Mouse (Mus musculus) small intestine, adult 2 months (tissue): ENCODE data around the gene Aven. TPM values are rescaled to one million over a fixed set of nuclear protein-coding genes. Genes with fewer than 3 reads are reported as not detected.
A peak's percentile ranks its signal among the peaks of the same experiment; 100 is the strongest.

Experiments used
- H3K27ac ChIP-seq: fragments of 200-500 bp; 2 replicates; pipeline ENCODE4 v1.5.1; 2012; ENCODE audit warnings: low read depth, low read length, control low read depth, inconsistent platforms; ENCODE audit not compliant: insufficient read depth
- H3K27me3 ChIP-seq: fragments of 200-500 bp; 2 replicates; pipeline ENCODE4 v1.6.1; 2012; ENCODE audit warnings: mild to moderate bottlenecking, moderate library complexity, low read length, inconsistent platforms; ENCODE audit not compliant: control insufficient read depth, insufficient read depth
- H3K36me3 ChIP-seq: fragments of 200-500 bp; 2 replicates; pipeline ENCODE4 v1.6.1; 2012; ENCODE audit warnings: mild to moderate bottlenecking, low read length, control low read depth, inconsistent platforms; ENCODE audit not compliant: control insufficient read depth, insufficient read depth
- H3K4me1 ChIP-seq: fragments of 200-500 bp; 2 replicates; pipeline ENCODE4 v1.6.1; 2012; ENCODE audit warnings: low read length, inconsistent platforms, mixed read lengths; ENCODE audit not compliant: control insufficient read depth, insufficient read depth, insufficient read length
- H3K4me3 ChIP-seq: fragments of 200-500 bp; 2 replicates; pipeline ENCODE4 v1.5.1; 2012; ENCODE audit warnings: low read depth, mild to moderate bottlenecking, control low read depth, inconsistent platforms, low read length, moderate library complexity
- CTCF ChIP-seq: fragments of 200-500 bp; IDR thresholded peaks from 2 replicates; pipeline ENCODE4 v1.5.1; 2012; ENCODE audit warnings: low read depth, mild to moderate bottlenecking, control low read depth, inconsistent platforms, low read length, moderate library complexity, mixed read lengths; ENCODE audit not compliant: insufficient replicate concordance, insufficient read length; ENCODE audit errors: extremely low read depth
- POLR2A ChIP-seq: fragments of 200-500 bp; IDR thresholded peaks from 2 replicates; pipeline ENCODE4 v1.6.1; 2012; ENCODE audit warnings: low read depth, mild to moderate bottlenecking, control low read depth, inconsistent platforms, low read length, moderate library complexity
- WGBS: fragments of 180-500 bp; shearing (Covaris S2); methylation state at CpG from one replicate; pipeline ENCODE4 v1.1.7; 2018; 5-methylcytosine and 5-hydroxymethylcytosine counted together
- polyA plus RNA-seq: library from polyadenylated mRNA; depleted of rRNA; stranded (reverse); fragments of >200 nt; gene quantifications from 2 replicates; pipeline ENCODE4 v1.2.3, GENCODE M21; 2012

Aven gene
- polyA plus RNA-seq, 1 experiment, result 2.2 TPM

- TF ChIP-seq CTCF, result no peak
- H3K27me3 ChIP-seq, result no peaks in the 10 kb centered on the region
- H3K36me3 ChIP-seq, result no peaks in the 10 kb centered on the region
- no peak overlapping the region for H3K27ac ChIP-seq
- peaks cover 2% of the 10 kb centered on the region for H3K4me1 ChIP-seq
- WGBS, result 53% methylated on average over 5 of the region's 5 CpGs
- H3K4me3 ChIP-seq, result no peak overlapping the region
Measured at GRCm38 (mm10) chr2:112491629-112492028, 1.1 kb upstream of the Aven start.

- no peak for TF ChIP-seq CTCF
- TF ChIP-seq POLR2A, result no peak
- Histone ChIP-seq H3K27ac (peak overlapping the region; percentile 82), H3K27me3 (no peaks in the 10 kb centered on the region), H3K4me3 (peak overlapping the region; percentile 83), H3K36me3 (no peaks in the 10 kb centered on the region), H3K4me1 (peaks cover 2% of the 10 kb centered on the region)
- 4% methylated on average over 9 of the region's 9 CpGs for WGBS
Measured at GRCm38 (mm10) chr2:112492431-112492855, 321 bp upstream of the Aven start.

GRCm38 (mm10) chr2:112493539-112494260 is 936 bp downstream of the Aven start:
- Histone ChIP-seq H3K27ac (peak overlapping the region; percentile 50), H3K27me3 (no peaks in the 10 kb centered on the region)

GRCm38 (mm10) chr2:112497851-112498250 is 5.1 kb downstream of the Aven start:
- H3K36me3 ChIP-seq, result no peaks in the 10 kb centered on the region
- WGBS, result 71% methylated on average over 7 of the region's 7 CpGs
- no peaks in the 10 kb centered on the region for H3K4me1 ChIP-seq
- H3K27me3 ChIP-seq, result no peaks in the 10 kb centered on the region
- H3K27ac ChIP-seq, result no peak overlapping the region
- TF ChIP-seq CTCF (no peak), POLR2A (no peak)
- no peak overlapping the region for H3K4me3 ChIP-seq

More at GRCm38 (mm10) chr2:112493539-112494260, 936 bp downstream of the Aven start:
- Histone ChIP-seq H3K4me3 (peak overlapping the region; percentile 83), H3K4me1 (peaks cover 2% of the 10 kb centered on the region), H3K36me3 (no peaks in the 10 kb centered on the region)
- TF ChIP-seq CTCF (no peak), POLR2A (no peak)
- 26% methylated on average over 11 of the region's 11 CpGs for WGBS

- no peaks in the 10 kb centered on the region for H3K4me1 ChIP-seq
- H3K27me3 ChIP-seq, result no peaks in the 10 kb centered on the region
- H3K27ac ChIP-seq, result no peak overlapping the region
- TF ChIP-seq POLR2A, result no peak
- peak; percentile 55; the same call in 1 of the 2 replicates for TF ChIP-seq CTCF
- no peaks in the 10 kb centered on the region for H3K36me3 ChIP-seq
- 13% methylated on average over 6 of the region's 6 CpGs for WGBS
- no peak overlapping the region for H3K4me3 ChIP-seq
Measured at GRCm38 (mm10) chr2:112501209-112501608, 8.4 kb downstream of the Aven start.

- H3K36me3 ChIP-seq, result no peaks in the 10 kb centered on the region
- 81% methylated on average over 6 of the region's 6 CpGs for WGBS
- no peaks in the 10 kb centered on the region for H3K4me1 ChIP-seq
- no peaks in the 10 kb centered on the region for H3K27me3 ChIP-seq
- no peak overlapping the region for H3K27ac ChIP-seq
- TF ChIP-seq CTCF, result no peak
- no peak for TF ChIP-seq POLR2A
- no peak overlapping the region for H3K4me3 ChIP-seq
Measured at GRCm38 (mm10) chr2:112503978-112504377, 11.2 kb downstream of the Aven start.

GRCm38 (mm10) chr2:112506841-112507435 is 14.2 kb downstream of the Aven start:
- 85% methylated on average over 5 of the region's 5 CpGs for WGBS
- Histone ChIP-seq H3K36me3 (no peaks in the 10 kb centered on the region), H3K27ac (no peak overlapping the region), H3K27me3 (no peaks in the 10 kb centered on the region), H3K4me1 (no peaks in the 10 kb centered on the region), H3K4me3 (no peak overlapping the region)
- TF ChIP-seq POLR2A (no peak), CTCF (no peak)

- 94% methylated on average over 1 of the region's 1 CpGs for WGBS
- H3K4me1 ChIP-seq, result no peaks in the 10 kb centered on the region
- H3K36me3 ChIP-seq, result no peaks in the 10 kb centered on the region
- no peak overlapping the region for H3K27ac ChIP-seq
- TF ChIP-seq CTCF (no peak), POLR2A (no peak)
- H3K27me3 ChIP-seq, result no peaks in the 10 kb centered on the region
- H3K4me3 ChIP-seq, result no peak overlapping the region
Measured at GRCm38 (mm10) chr2:112507444-112507843, 14.7 kb downstream of the Aven start.
